Mouse (Mus musculus) intestine, postnatal 0 days (tissue): ENCODE results near the gene Ptbp1. TPM values are rescaled to one million over a fixed set of nuclear protein-coding genes. Genes with fewer than 3 reads are reported as not detected.

Experiments
- ATAC-seq: fragments of 200-750 bp; cut with Nextera tagmentation; 2 replicates; pipeline ENCODE4 v1.8.0; 2017; ENCODE audit warnings: mild to moderate bottlenecking, moderate TSS enrichment, moderate library complexity
- H3K27ac ChIP-seq: fragments of 300-500 bp; sonication (generic); 2 replicates; pipeline ENCODE4 v1.5.1; 2014; ENCODE audit warnings: mild to moderate bottlenecking, low read depth, low read length, moderate library complexity
- H3K27me3 ChIP-seq: fragments of 300-500 bp; sonication (generic); replicated peaks from 2 replicates; pipeline ENCODE4 v1.6.1; 2014; ENCODE audit warnings: low read length, mixed read lengths; ENCODE audit not compliant: control insufficient read depth, insufficient read depth
- H3K36me3 ChIP-seq: fragments of 300-500 bp; sonication (generic); 2 replicates; pipeline ENCODE4 v1.6.1; 2014; ENCODE audit warnings: mild to moderate bottlenecking, moderate library complexity; ENCODE audit not compliant: control insufficient read depth, insufficient read depth
- H3K4me1 ChIP-seq: fragments of 300-500 bp; sonication (generic); replicated peaks from 2 replicates; pipeline ENCODE4 v1.6.1; 2014; ENCODE audit warnings: antibody characterized with exemption, low read length, mixed read lengths; ENCODE audit not compliant: control insufficient read depth, insufficient read depth
- H3K4me2 ChIP-seq: fragments of 300-500 bp; sonication (generic); replicated peaks from 2 replicates; pipeline ENCODE4 v1.6.1; 2014; ENCODE audit warnings: low read depth, mild to moderate bottlenecking, moderate library complexity
- H3K4me3 ChIP-seq: fragments of 300-500 bp; sonication (generic); 2 replicates; pipeline ENCODE4 v1.5.1; 2014; ENCODE audit warnings: low read depth, low read length
- H3K9ac ChIP-seq: fragments of 300-500 bp; sonication (generic); 2 replicates; pipeline ENCODE4 v1.6.1; 2014; ENCODE audit warnings: mild to moderate bottlenecking, low read depth, low read length
- H3K9me3 ChIP-seq: fragments of 300-500 bp; sonication (generic); 2 replicates; pipeline ENCODE4 v1.6.1; 2016; ENCODE audit warnings: mixed run types; ENCODE audit not compliant: control insufficient read depth
- CTCF ChIP-seq: sonication (generic); IDR thresholded peaks from 2 replicates; pipeline ENCODE4 v1.5.1; 2016; ENCODE audit warnings: low read depth, mild to moderate bottlenecking, control low read depth, antibody characterized with exemption, moderate library complexity
- WGBS: fragments of 180-500 bp; shearing (Covaris S2); extraction: QIAGEN DNeasy Blood & Tissue Kit; methylation state at CpG from one replicate; pipeline ENCODE4 v1.1.7; 2014; 5-methylcytosine and 5-hydroxymethylcytosine counted together
- polyA plus RNA-seq: library from polyadenylated mRNA; unstranded; fragments of >200 nt; fragmentation: Nextera tagmentation; extraction: Ambion mirVana; gene quantifications from 2 replicates; pipeline ENCODE4 v1.2.1, GENCODE M21; 2015

Ptbp1 gene
- polyA plus RNA-seq, 1 experiment from 2014 or later, result 92.2 TPM

GRCm38 (mm10) chr10:79811736-79812637 lies 42.2 kb upstream of the Ptbp1 start:
- peak; percentile 99 for TF ChIP-seq CTCF
- no peak overlapping the region for H3K4me2 ChIP-seq
- no peak overlapping the region for H3K9ac ChIP-seq
- no peak overlapping the region for H3K4me3 ChIP-seq
- 30% methylated on average over 15 of the region's 15 CpGs for WGBS
- no peak; the same call in 1 of the 2 replicates for ATAC-seq
- peaks cover 8% of the 10 kb centered on the region; the same call in 1 of the 2 replicates for H3K4me1 ChIP-seq
- H3K27ac ChIP-seq, result no peak overlapping the region
- H3K27me3 ChIP-seq, result no peaks in the 10 kb centered on the region
- no peaks in the 10 kb centered on the region; the same call in 1 of the 2 replicates for H3K36me3 ChIP-seq
- H3K9me3 ChIP-seq, result no peaks in the 10 kb centered on the region

GRCm38 (mm10) chr10:79814271-79814842 lies 39.9 kb upstream of the Ptbp1 start:
- Histone ChIP-seq H3K4me2 (no peak overlapping the region), H3K27me3 (no peaks in the 10 kb centered on the region), H3K9me3 (no peaks in the 10 kb centered on the region), H3K4me3 (no peak overlapping the region), H3K36me3 (peaks cover 5% of the 10 kb centered on the region), H3K4me1 (peaks cover 8% of the 10 kb centered on the region; the same call in 1 of the 2 replicates), H3K27ac (peak overlapping the region; percentile 70; the same call in 1 of the 2 replicates), H3K9ac (no peak overlapping the region)
- peak; percentile 67 for ATAC-seq
- 53% methylated on average over 5 of the region's 5 CpGs for WGBS
- TF ChIP-seq CTCF, result no peak

GRCm38 (mm10) chr10:79815671-79816494 lies 38.3 kb upstream of the Ptbp1 start:
- Histone ChIP-seq H3K27ac (peak overlapping the region; percentile 46; the same call in 1 of the 2 replicates), H3K36me3 (peaks cover 7% of the 10 kb centered on the region), H3K9ac (no peak overlapping the region), H3K4me3 (no peak overlapping the region), H3K27me3 (no peaks in the 10 kb centered on the region), H3K4me1 (peaks cover 17% of the 10 kb centered on the region; the same call in 1 of the 2 replicates), H3K4me2 (no peak overlapping the region; the same call in 1 of the 2 replicates), H3K9me3 (no peaks in the 10 kb centered on the region)
- no peak for TF ChIP-seq CTCF
- ATAC-seq, result peak; percentile 40
- 63% methylated on average over 12 of the region's 12 CpGs for WGBS

- no peak overlapping the region for H3K4me3 ChIP-seq
- H3K27me3 ChIP-seq, result no peaks in the 10 kb centered on the region
- H3K27ac ChIP-seq, result no peak overlapping the region
- H3K4me1 ChIP-seq, result peaks cover 17% of the 10 kb centered on the region; the same call in 1 of the 2 replicates
- H3K9ac ChIP-seq, result 0 out of 2 replicates have a peak overlapping the region, but pooled peaks have one; percentile 3
- no peak for ATAC-seq
- no peaks in the 10 kb centered on the region for H3K9me3 ChIP-seq
- peak; percentile 68 for TF ChIP-seq CTCF
- H3K4me2 ChIP-seq, result no peak overlapping the region
- peaks cover 7% of the 10 kb centered on the region for H3K36me3 ChIP-seq
- 82% methylated on average over 2 of the region's 2 CpGs for WGBS
These were observed 37.1 kb upstream of the Ptbp1 start for GRCm38 (mm10) chr10:79817111-79817510.

- no peak overlapping the region for H3K4me2 ChIP-seq
- H3K4me1 ChIP-seq, result peaks cover 17% of the 10 kb centered on the region; the same call in 1 of the 2 replicates
- ATAC-seq, result no peak
- no peak for TF ChIP-seq CTCF
- no peak overlapping the region for H3K9ac ChIP-seq
- H3K36me3 ChIP-seq, result peaks cover 7% of the 10 kb centered on the region
- H3K27me3 ChIP-seq, result no peaks in the 10 kb centered on the region
- H3K27ac ChIP-seq, result no peak overlapping the region
- WGBS, result 42% methylated on average over 4 of the region's 4 CpGs
- H3K4me3 ChIP-seq, result no peak overlapping the region
- H3K9me3 ChIP-seq, result no peaks in the 10 kb centered on the region
These were observed 36.0 kb upstream of the Ptbp1 start for GRCm38 (mm10) chr10:79818225-79818624.

- H3K27ac ChIP-seq, result 0 out of 2 replicates have a peak overlapping the region, but pooled peaks have one; percentile 4
- no peak for ATAC-seq
- WGBS, result 89% methylated on average over 17 of the region's 17 CpGs
- H3K36me3 ChIP-seq, result peaks cover 7% of the 10 kb centered on the region
- H3K4me3 ChIP-seq, result no peak overlapping the region
- no peak for TF ChIP-seq CTCF
- no peaks in the 10 kb centered on the region for H3K9me3 ChIP-seq
- H3K4me2 ChIP-seq, result no peak overlapping the region
- no peak overlapping the region for H3K9ac ChIP-seq
- no peaks in the 10 kb centered on the region for H3K27me3 ChIP-seq
- H3K4me1 ChIP-seq, result peaks cover 15% of the 10 kb centered on the region; the same call in 1 of the 2 replicates
These were observed 34.6 kb upstream of the Ptbp1 start for GRCm38 (mm10) chr10:79819606-79820005.
